Mouse (Mus musculus) adrenal gland, postnatal 25 days (tissue): ENCODE measurements around the gene Ltf. TPM values are rescaled to one million over a fixed set of nuclear protein-coding genes. Genes with fewer than 3 reads are reported as not detected.

Experiments used
- DNase-seq: peaks from one replicate; pipeline ENCODE4 v3.0.0; 2021; ENCODE audit warnings: mixed read lengths
- total RNA-seq: library from RNA; stranded (reverse); gene quantifications from 2 replicates; pipeline ENCODE4 v1.2.3, GENCODE M21; 2021

Ltf gene
- total RNA-seq, 1 experiment from 2014 or later = 0.49 TPM

- DNase-seq = no peak
Measured at GRCm38 (mm10) chr9:111088886-111089285, 69.8 kb downstream of the Ltf start.

Other genes with a start within 250 kb of the Ltf start
- not detected in 2 replicates for gene Prss42, start 221.1 kb upstream of the Ltf start, total RNA-seq
- not detected in 2 replicates for gene Prss44, start 205.3 kb upstream of the Ltf start, total RNA-seq
- gene Prss43, start 192.6 kb upstream of the Ltf start, total RNA-seq = not detected in 2 replicates
- gene Prss45, start 184.7 kb upstream of the Ltf start, total RNA-seq = not detected in 2 replicates
- not detected in 2 replicates for gene Prss46, start 174.8 kb upstream of the Ltf start, total RNA-seq
- gene Prss50, start 161.3 kb upstream of the Ltf start, total RNA-seq = not detected in 2 replicates
- 19.7 and 22.1 TPM in 2 replicates for gene Als2cl, start 139.4 kb upstream of the Ltf start, total RNA-seq
- gene Tmie, start 139.2 kb upstream of the Ltf start, total RNA-seq = 2.0 and 2.3 TPM in 2 replicates
- gene Fam240a, start 102.4 kb upstream of the Ltf start, total RNA-seq = not detected in 2 replicates
- not detected in 2 replicates for gene Tdgf1, start 73.1 kb upstream of the Ltf start, total RNA-seq
- 8.9 and 10.5 TPM in 2 replicates for gene Lrrc2, start 67.7 kb upstream of the Ltf start, total RNA-seq
- gene Rtp3, start 28.7 kb upstream of the Ltf start, total RNA-seq = 3.0 and 4.8 TPM in 2 replicates
- gene Ccrl2, start 38.2 kb downstream of the Ltf start, total RNA-seq = 4.2 and 4.5 TPM in 2 replicates
- gene Lrrfip2, start 98.3 kb downstream of the Ltf start, total RNA-seq = 61.9 and 65.4 TPM in 2 replicates